Mouse (Mus musculus) megakaryocyte-erythroid progenitor cell, adult 5-6 weeks (primary cell): ENCODE results near the gene Zfp977. TPM values are rescaled to one million over a fixed set of nuclear protein-coding genes. Genes with fewer than 3 reads are reported as not detected.
"Not testable (repeated sequence)": the region's sequence is repeated elsewhere in the genome, so short reads cannot be mapped to it uniquely, and the experiment has no call there.

Experiments
- ATAC-seq: replicated peaks from 2 replicates; pipeline ENCODE4 v1.8.0; 2016; ENCODE audit warnings: mild to moderate bottlenecking, inconsistent platforms; ENCODE audit not compliant: severe bottlenecking, poor library complexity, low FRiP score, low TSS enrichment
- total RNA-seq, 2 experiments: library from RNA; stranded (forward) in 1 of 2; stranded (reverse) in 1 of 2; fragments of 200-1000, 215-1000 nt in 1 of 2; fragments of >200 nt in 1 of 2; fragmentation: Nextera tagmentation in 1 of 2; gene quantifications; 2 replicates each; pipeline ENCODE4 v1.2.3; 2014 to 2017

Zfp977 gene
- total RNA-seq (2014; fragmentation: Nextera tagmentation) (1.8 and 3.2 TPM in 2 replicates), total RNA-seq (2017) (2.1 TPM in 1 of 2 replicates, not detected in the other)

GRCm38 (mm10) chr7:42592413-42592812 is at the start of gene Zfp977:
Gene Zfp977, minus strand, starts transcription at chr7:42592547.
- not testable (repeated sequence) for ATAC-seq

GRCm38 (mm10) chr7:42631031-42631430 is 38.7 kb upstream of the Zfp977 start:
- ATAC-seq: not testable (repeated sequence)

GRCm38 (mm10) chr7:42595666-42596065 is 3.3 kb upstream of the Zfp977 start:
- ATAC-seq: not testable (repeated sequence)

GRCm38 (mm10) chr7:42591311-42591710 is 1.0 kb downstream of the Zfp977 start:
- ATAC-seq: not testable (repeated sequence)

GRCm38 (mm10) chr7:42578488-42578887 is 13.9 kb downstream of the Zfp977 start, which contains the start of gene Gm21028:
Gene Gm21028, minus strand, starts transcription at chr7:42578588.
- ATAC-seq: no peak

GRCm38 (mm10) chr7:42551766-42552165 is 40.6 kb downstream of the Zfp977 start:
- no peak for ATAC-seq

Other genes with a start within 250 kb of the Zfp977 start
- gene 4933421I07Rik, start 144.4 kb downstream of the Zfp977 start, total RNA-seq (2014; fragmentation: Nextera tagmentation): not detected in 2 replicates
- not detected in 2 replicates for gene 4933421I07Rik, start 144.4 kb downstream of the Zfp977 start, total RNA-seq (2017)
- 24.2 and 26.2 TPM in 2 replicates for gene Zfp141, start 86.8 kb downstream of the Zfp977 start, total RNA-seq (2014; fragmentation: Nextera tagmentation)
- gene Zfp141, start 86.8 kb downstream of the Zfp977 start, total RNA-seq (2017): 37.6 and 38.8 TPM in 2 replicates
- not detected in 2 replicates for gene Gm21028, start 14.0 kb downstream of the Zfp977 start, total RNA-seq (2014; fragmentation: Nextera tagmentation)
- gene Gm21028, start 14.0 kb downstream of the Zfp977 start, total RNA-seq (2017): not detected in 2 replicates
- gene Zfp976, start 50.0 kb upstream of the Zfp977 start, total RNA-seq (2014; fragmentation: Nextera tagmentation): 8.8 and 11.2 TPM in 2 replicates
- gene Zfp976, start 50.0 kb upstream of the Zfp977 start, total RNA-seq (2017): 3.0 and 9.3 TPM in 2 replicates
- 6.7 and 6.9 TPM in 2 replicates for gene Zfp975, start 100.2 kb upstream of the Zfp977 start, total RNA-seq (2014; fragmentation: Nextera tagmentation)
- gene Zfp975, start 100.2 kb upstream of the Zfp977 start, total RNA-seq (2017): 1.6 and 5.6 TPM in 2 replicates
- gene Gm17067, start 134.5 kb upstream of the Zfp977 start, total RNA-seq (2014; fragmentation: Nextera tagmentation): not detected in 2 replicates
- not detected in 2 replicates for gene Gm17067, start 134.5 kb upstream of the Zfp977 start, total RNA-seq (2017)
- gene Vmn2r62, start 201.0 kb upstream of the Zfp977 start, total RNA-seq (2014; fragmentation: Nextera tagmentation): not detected in 2 replicates
- not detected in 2 replicates for gene Vmn2r62, start 201.0 kb upstream of the Zfp977 start, total RNA-seq (2017)